Mouse (Mus musculus): ENCODE results near the gene 0610012G03Rik. TPM values are rescaled to one million over a fixed set of nuclear protein-coding genes. Genes with fewer than 3 reads are reported as not detected.

The 0610012G03Rik gene
- polyA plus RNA-seq (2012; fragmentation: generic; extraction: Trizol) = 10 to 100 TPM; 66.5 to 82.2 TPM

GRCm38 (mm10) chr16:31948345-31948774 is at the start of gene 0610012G03Rik, which contains the start of gene Ncbp2:
Gene 0610012G03Rik, minus strand, starts transcription at chr16:31948494.
Gene Ncbp2, plus strand, starts transcription at chr16:31948513.

DNA sequence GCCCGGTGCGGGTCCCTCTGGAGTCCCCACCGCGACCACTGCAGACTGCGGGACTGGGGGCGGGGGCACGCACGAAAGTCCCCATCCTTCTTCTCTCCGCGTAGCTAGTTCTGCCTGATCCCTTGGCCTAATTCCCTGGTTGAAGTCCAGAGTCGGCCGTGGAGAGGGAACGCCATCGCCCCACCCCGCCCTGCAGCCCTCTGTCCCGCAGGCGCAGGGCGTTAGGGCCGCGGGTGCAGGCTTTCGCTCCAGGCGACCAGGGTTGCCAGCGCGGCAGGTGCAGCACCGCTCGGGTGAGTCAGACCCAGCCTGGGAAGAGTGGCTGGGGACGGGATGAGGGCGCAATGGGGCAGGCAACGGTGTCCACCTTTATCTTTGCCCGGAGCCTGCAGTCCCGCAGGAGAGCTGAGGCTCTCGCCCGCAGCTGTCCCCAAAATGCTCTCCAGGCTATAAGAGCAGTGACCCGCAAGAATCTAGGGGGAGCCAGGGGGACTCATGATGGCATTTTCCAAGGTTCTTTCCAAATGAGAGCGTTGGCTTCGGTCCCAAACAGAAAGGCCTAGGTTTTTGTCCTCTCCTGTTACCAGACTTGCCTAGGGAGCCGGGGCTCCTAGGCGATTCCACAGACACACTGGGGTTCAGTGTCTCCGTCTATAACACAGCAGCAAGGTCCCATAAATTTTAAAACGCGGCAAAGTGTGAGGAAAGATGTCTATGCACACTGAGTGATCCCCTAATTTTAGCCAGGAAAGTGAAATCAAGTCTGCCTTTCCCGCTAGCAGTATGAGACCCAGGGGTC is 14.3 kb downstream of the 0610012G03Rik start, which contains the start of gene Pigz:
Gene Pigz (plus strand): TSS at position 101 of the 799 bp plus-strand sequence.

Other genes starting within 250 kb of the 0610012G03Rik start
- under 1 TPM; 0.02 to 0.42 TPM for gene Meltf, start 69.7 kb downstream of the 0610012G03Rik start, polyA plus RNA-seq (2012; fragmentation: generic; extraction: Trizol)
- gene Pigz, start 14.6 kb downstream of the 0610012G03Rik start, polyA plus RNA-seq (2012; fragmentation: generic; extraction: Trizol) = under 1 TPM; 0.01 to 0.09 TPM
- gene Ncbp2, start within 50 bp of the 0610012G03Rik start, polyA plus RNA-seq (2012; fragmentation: generic; extraction: Trizol) = 10 to 100 TPM in 1 of 2 experiments, 1 to 10 TPM in 1; 8.7 to 30.5 TPM
- gene Senp5, start 54.8 kb upstream of the 0610012G03Rik start, polyA plus RNA-seq (2012; fragmentation: generic; extraction: Trizol) = 1 to 10 TPM in 1 of 2 experiments, under 1 TPM in 1; 0.48 to 4.4 TPM
- gene Pak2, start 130.8 kb upstream of the 0610012G03Rik start, polyA plus RNA-seq (2012; fragmentation: generic; extraction: Trizol) = 10 to 100 TPM in 1 of 2 experiments, 1 to 10 TPM in 1; 1.7 to 11.9 TPM
- gene Pigx, start 151.2 kb upstream of the 0610012G03Rik start, polyA plus RNA-seq (2012; fragmentation: generic; extraction: Trizol) = 10 to 100 TPM; 12.1 to 35.1 TPM
- gene Cep19, start 151.3 kb upstream of the 0610012G03Rik start, polyA plus RNA-seq (2012; fragmentation: generic; extraction: Trizol) = 10 to 100 TPM in 1 of 2 experiments, 1 to 10 TPM in 1; 1.7 to 13.2 TPM
- gene Nrros, start 217.1 kb upstream of the 0610012G03Rik start, polyA plus RNA-seq (2012; fragmentation: generic; extraction: Trizol) = not detected
- gene Bex6, start 231.3 kb upstream of the 0610012G03Rik start, polyA plus RNA-seq (2012; fragmentation: generic; extraction: Trizol) = not detected